Mouse (Mus musculus): ENCODE data around the gene Cdc40. TPM values are rescaled to one million over a fixed set of nuclear protein-coding genes. Genes with fewer than 3 reads are reported as not detected.

Cdc40 gene
- polyA plus RNA-seq, 1 experiment = 49.8 TPM

DNA sequence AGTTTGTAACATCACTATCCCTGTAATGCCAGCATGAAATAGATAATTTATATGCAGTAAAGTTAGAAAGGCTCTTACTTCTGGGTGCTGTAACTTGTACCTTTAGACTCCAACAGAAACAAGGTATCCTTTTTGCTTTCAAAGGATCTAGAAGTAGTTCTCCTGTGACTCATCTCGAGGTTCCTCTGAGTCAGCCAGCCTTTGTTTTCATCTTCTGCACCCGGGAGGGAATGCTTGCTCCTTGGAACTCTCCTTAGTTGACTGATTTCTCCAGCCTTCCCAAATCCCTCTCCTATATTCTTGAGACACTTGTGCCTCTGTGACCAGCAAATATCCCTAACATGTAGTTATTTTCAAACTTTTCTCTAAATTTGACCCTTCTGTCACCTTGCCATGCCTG lies 25.5 kb upstream of the Cdc40 start:
- Histone ChIP-seq H3K4me3 (ENCODE audit: low read depth, low read length) (no peak overlapping the region), H3K9me3 (replicated peaks; ENCODE audit: control insufficient read depth, insufficient read depth, low read length, poor library complexity, severe bottlenecking) (no peaks in the 10 kb centered on the region), H3K4me1 (ENCODE audit: control insufficient read depth, insufficient read depth, low read length) (peaks cover 5% of the 10 kb centered on the region), H3K9ac (ENCODE audit: low read depth, poor library complexity, severe bottlenecking) (no peak overlapping the region), H3K27ac (ENCODE audit: insufficient read depth, low read length) (no peak overlapping the region), H3K27me3 (ENCODE audit: control insufficient read depth, insufficient read depth, low read length, poor library complexity, severe bottlenecking) (no peaks in the 10 kb centered on the region), H3K36me3 (ENCODE audit: control insufficient read depth, insufficient read depth, low read length, poor library complexity, severe bottlenecking) (no peaks in the 10 kb centered on the region)
- TF ChIP-seq EP300 (IDR thresholded peaks at IDR 0.05; ENCODE audit: insufficient read depth, low read depth, low read length) (no peak), POLR2A (IDR thresholded peaks at IDR 0.05; ENCODE audit: insufficient read depth, low read length) (no peak), CTCF (IDR thresholded peaks at IDR 0.05; ENCODE audit: low read depth, low read length) (no peak)

DNA sequence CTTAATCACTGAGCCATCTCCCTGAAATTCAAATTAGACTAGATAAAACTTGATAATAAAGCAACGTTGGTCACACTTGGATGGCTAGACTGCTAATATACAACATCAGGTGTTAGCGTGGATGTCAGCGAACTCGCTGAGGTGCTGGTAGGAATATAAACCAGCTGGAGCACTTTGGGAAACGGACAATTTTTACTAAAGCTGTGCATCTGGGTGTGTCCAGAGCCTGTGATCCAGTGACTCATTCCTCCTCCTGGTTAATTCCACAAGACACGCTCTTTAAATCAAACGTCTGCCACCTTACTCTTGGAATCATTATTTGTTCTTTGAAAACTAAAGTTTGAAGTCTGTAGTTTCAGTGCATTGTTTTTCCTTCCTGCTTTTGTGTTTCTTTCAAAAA lies 23.7 kb upstream of the Cdc40 start:
- Histone ChIP-seq H3K9me3 (replicated peaks; ENCODE audit: control insufficient read depth, insufficient read depth, low read length, poor library complexity, severe bottlenecking) (no peaks in the 10 kb centered on the region), H3K4me1 (ENCODE audit: control insufficient read depth, insufficient read depth, low read length) (peaks cover 5% of the 10 kb centered on the region), H3K27me3 (ENCODE audit: control insufficient read depth, insufficient read depth, low read length, poor library complexity, severe bottlenecking) (no peaks in the 10 kb centered on the region), H3K4me3 (ENCODE audit: low read depth, low read length) (no peak overlapping the region), H3K9ac (ENCODE audit: low read depth, poor library complexity, severe bottlenecking) (no peak overlapping the region), H3K27ac (ENCODE audit: insufficient read depth, low read length) (no peak overlapping the region), H3K36me3 (ENCODE audit: control insufficient read depth, insufficient read depth, low read length, poor library complexity, severe bottlenecking) (no peaks in the 10 kb centered on the region)
- no peak for TF ChIP-seq POLR2A (IDR thresholded peaks at IDR 0.05; ENCODE audit: insufficient read depth, low read length)
- no peak for TF ChIP-seq CTCF (IDR thresholded peaks at IDR 0.05; ENCODE audit: low read depth, low read length)
- no peak for TF ChIP-seq EP300 (IDR thresholded peaks at IDR 0.05; ENCODE audit: insufficient read depth, low read depth, low read length)

DNA sequence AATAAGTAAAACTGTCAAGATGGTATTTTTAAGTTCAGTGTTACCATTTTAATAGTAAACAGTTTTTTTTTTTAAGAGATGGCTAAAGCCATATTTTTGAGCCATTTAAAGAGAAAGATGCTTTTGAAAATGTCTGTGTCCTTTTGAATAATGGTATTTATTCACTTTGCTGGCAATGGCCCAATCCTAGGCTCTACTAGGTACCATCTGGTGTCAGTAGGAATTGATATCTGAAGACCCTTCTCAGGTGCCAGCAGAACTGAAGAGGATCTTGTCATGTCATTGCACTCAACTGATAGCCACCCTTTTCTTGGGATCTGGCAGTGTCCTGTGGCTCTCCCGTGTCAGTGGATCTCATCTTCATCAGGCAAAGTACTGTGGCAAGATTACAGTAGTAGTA lies 23.0 kb upstream of the Cdc40 start:
- Histone ChIP-seq H3K36me3 (ENCODE audit: control insufficient read depth, insufficient read depth, low read length, poor library complexity, severe bottlenecking) (no peaks in the 10 kb centered on the region), H3K27me3 (ENCODE audit: control insufficient read depth, insufficient read depth, low read length, poor library complexity, severe bottlenecking) (no peaks in the 10 kb centered on the region), H3K4me1 (ENCODE audit: control insufficient read depth, insufficient read depth, low read length) (peaks cover 3% of the 10 kb centered on the region), H3K9me3 (replicated peaks; ENCODE audit: control insufficient read depth, insufficient read depth, low read length, poor library complexity, severe bottlenecking) (no peaks in the 10 kb centered on the region), H3K27ac (ENCODE audit: insufficient read depth, low read length) (no peak overlapping the region), H3K4me3 (ENCODE audit: low read depth, low read length) (no peak overlapping the region), H3K9ac (ENCODE audit: low read depth, poor library complexity, severe bottlenecking) (no peak overlapping the region)
- TF ChIP-seq CTCF (IDR thresholded peaks at IDR 0.05; ENCODE audit: low read depth, low read length) = no peak
- no peak for TF ChIP-seq EP300 (IDR thresholded peaks at IDR 0.05; ENCODE audit: insufficient read depth, low read depth, low read length)
- TF ChIP-seq POLR2A (IDR thresholded peaks at IDR 0.05; ENCODE audit: insufficient read depth, low read length) = no peak

DNA sequence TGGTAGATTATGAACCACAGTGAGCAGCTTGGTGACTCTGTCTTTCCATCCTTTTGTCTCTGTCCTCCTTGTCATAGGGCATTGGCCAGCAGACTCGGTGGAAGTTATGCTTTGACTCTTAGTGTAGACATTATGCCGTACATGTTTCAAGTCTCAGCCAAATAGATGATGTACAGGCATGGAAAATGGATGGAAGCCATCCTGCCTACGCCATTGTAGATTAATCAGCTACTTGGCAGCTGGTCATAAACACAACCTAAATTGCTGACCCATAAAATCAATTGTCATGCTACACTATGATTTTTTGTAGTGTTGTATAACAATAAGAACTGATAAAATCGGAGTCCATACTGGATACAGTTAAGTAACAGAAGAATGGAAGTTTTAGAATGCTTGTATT lies 18.7 kb upstream of the Cdc40 start:
- no peaks in the 10 kb centered on the region for H3K27me3 ChIP-seq (ENCODE audit: control insufficient read depth, insufficient read depth, low read length, poor library complexity, severe bottlenecking)

DNA sequence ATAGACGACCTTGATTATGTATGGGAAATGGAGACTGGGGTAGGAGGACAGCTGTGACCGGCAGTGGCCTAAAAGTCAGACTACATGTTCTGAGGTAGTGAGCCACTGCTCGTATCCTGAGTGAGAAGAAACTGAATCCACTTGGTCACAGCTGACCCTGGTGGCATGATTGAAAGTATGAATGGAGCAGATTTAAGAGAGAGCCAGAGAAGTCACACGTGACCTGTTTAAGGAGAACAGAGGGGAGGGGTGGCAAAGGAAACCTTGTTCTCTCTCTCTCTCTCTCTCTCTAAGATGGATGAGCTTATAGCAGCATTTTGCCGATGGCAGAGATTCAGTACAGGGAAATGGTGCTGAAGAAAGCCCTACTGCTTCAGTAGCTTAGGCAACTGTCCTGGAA lies 13.5 kb upstream of the Cdc40 start:
- Histone ChIP-seq H3K36me3 (ENCODE audit: control insufficient read depth, insufficient read depth, low read length, poor library complexity, severe bottlenecking) (no peaks in the 10 kb centered on the region), H3K9me3 (replicated peaks; ENCODE audit: control insufficient read depth, insufficient read depth, low read length, poor library complexity, severe bottlenecking) (no peaks in the 10 kb centered on the region), H3K4me1 (ENCODE audit: control insufficient read depth, insufficient read depth, low read length) (peaks cover 6% of the 10 kb centered on the region), H3K4me3 (ENCODE audit: low read depth, low read length) (no peak overlapping the region), H3K27ac (ENCODE audit: insufficient read depth, low read length) (no peak overlapping the region), H3K9ac (ENCODE audit: low read depth, poor library complexity, severe bottlenecking) (no peak overlapping the region), H3K27me3 (ENCODE audit: control insufficient read depth, insufficient read depth, low read length, poor library complexity, severe bottlenecking) (no peaks in the 10 kb centered on the region)
- TF ChIP-seq CTCF (IDR thresholded peaks at IDR 0.05; ENCODE audit: low read depth, low read length) (no peak), EP300 (IDR thresholded peaks at IDR 0.05; ENCODE audit: insufficient read depth, low read depth, low read length) (no peak), POLR2A (IDR thresholded peaks at IDR 0.05; ENCODE audit: insufficient read depth, low read length) (no peak)

More for the DNA sequence above, 18.7 kb upstream of the Cdc40 start:
- TF ChIP-seq EP300 (IDR thresholded peaks at IDR 0.05; ENCODE audit: insufficient read depth, low read depth, low read length) (no peak), CTCF (IDR thresholded peaks at IDR 0.05; ENCODE audit: low read depth, low read length) (no peak), POLR2A (IDR thresholded peaks at IDR 0.05; ENCODE audit: insufficient read depth, low read length) (no peak)
- no peaks in the 10 kb centered on the region for H3K9me3 ChIP-seq (replicated peaks; ENCODE audit: control insufficient read depth, insufficient read depth, low read length, poor library complexity, severe bottlenecking)
- no peaks in the 10 kb centered on the region for H3K36me3 ChIP-seq (ENCODE audit: control insufficient read depth, insufficient read depth, low read length, poor library complexity, severe bottlenecking)
- peaks cover 3% of the 10 kb centered on the region for H3K4me1 ChIP-seq (ENCODE audit: control insufficient read depth, insufficient read depth, low read length)
- H3K27ac ChIP-seq (ENCODE audit: insufficient read depth, low read length) = no peak overlapping the region
- no peak overlapping the region for H3K4me3 ChIP-seq (ENCODE audit: low read depth, low read length)
- no peak overlapping the region for H3K9ac ChIP-seq (ENCODE audit: low read depth, poor library complexity, severe bottlenecking)

DNA sequence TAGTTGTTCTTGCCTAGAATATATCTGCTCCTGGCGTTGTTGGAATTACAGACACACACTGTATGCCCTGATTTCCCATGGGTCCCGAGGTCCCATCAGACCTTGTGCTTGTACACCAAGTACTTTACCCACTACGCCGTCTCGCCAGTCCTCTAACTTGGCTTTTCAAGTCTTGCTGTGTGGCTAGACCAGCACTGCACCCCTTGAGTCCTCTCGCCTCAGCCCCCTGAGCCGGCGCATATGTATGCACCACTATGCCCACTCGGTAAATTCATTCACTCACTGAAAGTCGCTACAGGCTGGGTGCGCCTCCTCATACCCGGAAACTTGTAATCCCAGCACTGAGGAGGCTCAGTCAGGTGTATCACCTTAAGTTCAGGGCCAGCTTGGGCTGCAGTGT lies 12.7 kb upstream of the Cdc40 start:
- TF ChIP-seq EP300 (IDR thresholded peaks at IDR 0.05; ENCODE audit: insufficient read depth, low read depth, low read length) = no peak
- no peak for TF ChIP-seq POLR2A (IDR thresholded peaks at IDR 0.05; ENCODE audit: insufficient read depth, low read length)
- no peak for TF ChIP-seq CTCF (IDR thresholded peaks at IDR 0.05; ENCODE audit: low read depth, low read length)

More for the DNA sequence above, 12.7 kb upstream of the Cdc40 start:
- no peaks in the 10 kb centered on the region for H3K36me3 ChIP-seq (ENCODE audit: control insufficient read depth, insufficient read depth, low read length, poor library complexity, severe bottlenecking)
- H3K4me1 ChIP-seq (ENCODE audit: control insufficient read depth, insufficient read depth, low read length) = peaks cover 6% of the 10 kb centered on the region
- no peaks in the 10 kb centered on the region for H3K9me3 ChIP-seq (replicated peaks; ENCODE audit: control insufficient read depth, insufficient read depth, low read length, poor library complexity, severe bottlenecking)
- H3K27ac ChIP-seq (ENCODE audit: insufficient read depth, low read length) = no peak overlapping the region
- no peaks in the 10 kb centered on the region for H3K27me3 ChIP-seq (ENCODE audit: control insufficient read depth, insufficient read depth, low read length, poor library complexity, severe bottlenecking)
- H3K9ac ChIP-seq (ENCODE audit: low read depth, poor library complexity, severe bottlenecking) = no peak overlapping the region
- H3K4me3 ChIP-seq (ENCODE audit: low read depth, low read length) = no peak overlapping the region

Measured in ES-Bruce4 (cell line).